Mouse (Mus musculus) testis, postnatal 10 days (tissue): ENCODE results near the gene Dbh.

Experiments
- DNase-seq: peaks from one replicate; pipeline ENCODE4 v3.0.0; 2021; ENCODE audit warnings: low spot score

The Dbh gene

DNA sequence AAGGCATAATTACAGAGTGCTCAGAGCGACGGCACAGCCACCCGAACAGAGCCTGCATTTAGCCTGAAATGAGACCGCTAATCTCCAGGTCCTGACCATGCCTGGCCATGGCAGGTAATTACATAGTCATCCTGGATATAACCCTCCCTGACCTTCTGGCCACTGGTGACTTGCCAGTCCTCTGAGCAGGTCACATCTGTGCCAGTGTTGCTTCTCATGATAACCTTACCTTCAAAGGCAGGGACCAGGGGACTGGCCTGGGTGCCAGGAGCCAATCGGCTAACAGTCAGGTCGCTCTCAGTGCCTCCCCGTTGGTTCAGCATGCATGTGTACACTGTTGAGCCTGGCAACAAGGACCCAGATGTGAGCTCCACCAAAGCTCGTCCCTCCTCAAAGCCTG, 53.5 kb downstream of the Dbh start:
- no peak for DNase-seq

GRCm38 (mm10) chr2:27223012-27223421, 58.0 kb downstream of the Dbh start:
- no peak for DNase-seq

GRCm38 (mm10) chr2:27226572-27226971, 61.5 kb downstream of the Dbh start:
- DNase-seq, result no peak

GRCm38 (mm10) chr2:27228809-27229480, 63.9 kb downstream of the Dbh start:
- no peak for DNase-seq

DNA sequence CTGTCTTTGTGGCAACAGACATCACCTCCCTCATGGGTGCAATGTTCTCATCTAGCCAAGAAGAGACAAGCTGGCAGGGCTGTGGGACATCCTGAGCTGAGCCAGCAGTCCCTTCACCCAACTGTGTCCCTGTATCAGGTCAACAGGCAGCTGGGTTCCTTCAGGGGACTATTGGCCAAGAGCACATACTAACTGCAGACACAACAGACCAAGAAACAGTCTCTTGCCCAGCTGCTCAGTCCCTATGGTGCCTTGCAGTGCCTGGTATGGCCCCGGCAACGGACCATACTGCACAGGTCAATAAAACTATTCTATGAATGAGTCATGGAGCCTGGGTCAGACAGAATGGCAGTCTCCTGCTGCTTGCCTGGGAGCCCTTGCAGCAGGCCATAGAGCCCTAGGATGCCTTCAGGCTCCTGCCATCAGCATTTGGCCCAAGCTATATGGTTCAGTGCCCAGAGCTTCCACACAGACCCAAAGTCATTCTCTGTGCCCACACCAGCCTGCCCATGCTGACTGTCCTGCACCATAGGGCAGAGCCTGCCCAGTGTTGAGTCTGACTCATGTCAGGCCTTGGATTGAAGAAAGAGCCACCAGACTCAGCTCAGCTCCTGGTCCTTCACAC, 64.6 kb downstream of the Dbh start:
- DNase-seq, result no peak

DNA sequence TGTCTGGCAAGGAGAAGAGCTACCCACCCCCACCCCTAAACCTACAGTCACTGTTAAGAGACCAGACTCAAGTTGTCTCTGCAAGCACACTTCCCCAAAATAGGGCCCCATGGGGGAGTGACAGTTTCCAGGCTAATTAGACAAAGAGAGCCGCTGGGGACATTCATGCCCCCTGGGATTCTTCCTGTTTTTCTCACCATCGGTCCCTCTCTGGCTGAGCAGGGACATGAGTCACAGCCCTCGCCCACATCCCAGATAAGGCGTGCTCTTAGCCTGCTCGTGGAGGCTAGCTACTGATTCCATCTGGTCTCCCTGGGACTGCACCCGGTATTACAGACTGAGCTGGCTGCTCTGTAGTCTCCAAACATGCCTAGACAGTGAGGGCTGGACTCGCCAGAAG, 67.3 kb downstream of the Dbh start:
- DNase-seq, result no peak
